8 mouse cellular contexts compared by ENCODE assay signal in the genomic region with DNA sequence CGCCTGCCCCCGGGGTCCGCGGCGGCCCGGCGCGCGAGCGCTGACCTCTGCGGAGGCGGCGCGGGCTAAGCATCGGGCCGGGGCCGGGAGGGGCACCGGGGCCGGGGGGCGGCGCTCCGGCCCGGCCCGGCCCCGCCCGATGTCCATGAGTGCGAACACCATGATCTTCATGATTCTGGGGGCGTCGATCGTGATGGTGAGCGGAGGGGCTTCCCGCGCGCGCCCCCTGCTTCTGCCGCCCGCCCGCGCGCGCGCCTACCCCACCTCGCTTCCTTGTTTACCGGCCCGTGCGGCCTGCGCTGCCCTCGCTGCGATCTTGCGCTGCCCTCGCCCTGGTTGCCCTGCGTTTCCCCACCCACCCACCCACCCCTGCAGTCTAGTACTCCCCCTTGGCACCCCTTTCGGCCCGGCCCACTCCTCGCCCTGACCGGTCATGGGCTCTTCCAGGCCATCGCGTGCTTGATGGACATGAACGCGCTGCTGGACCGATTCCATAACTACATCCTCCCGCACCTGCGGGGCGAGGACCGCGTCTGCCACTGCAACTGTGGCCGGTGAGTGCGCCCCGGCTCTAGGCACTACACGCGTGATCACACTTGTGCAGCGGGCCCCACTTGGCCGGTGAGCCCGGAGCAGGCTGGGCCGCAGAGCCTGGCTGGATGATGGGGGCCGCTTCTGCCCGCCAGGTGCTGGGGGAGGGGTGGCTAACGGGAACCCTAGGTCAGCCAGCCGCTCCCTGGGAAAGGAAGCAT. TPM values are rescaled to one million over a fixed set of nuclear protein-coding genes. Genes with fewer than 3 reads are reported as not detected.
DNase-seq lines count a peak whose midpoint lies in the region; ATAC-seq and TF ChIP-seq lines count a peak whose summit lies in the region.

No protein-coding gene starts in this region.

- peak; percentile 65 for ATAC-seq in liver, embryonic 15.5 days (ENCODE audit: insufficient read depth)
- peak; percentile 65 for ATAC-seq in neural tube, embryonic 13.5 days (ENCODE audit: low read depth)

- peak overlapping the region; percentile 73 for H3K4me3 ChIP-seq in heart, adult 2 months
- H3K4me3 ChIP-seq in kidney, adult 2 months (ENCODE audit: insufficient read depth, low read depth, low read length), result peak overlapping the region; percentile 71
- peak overlapping the region; percentile 78 for H3K4me3 ChIP-seq in liver, embryonic 15.5 days (replicated peaks)
- H3K4me3 ChIP-seq in neural tube, embryonic 13.5 days, result peak overlapping the region; percentile 68

- peak overlapping the region; percentile 94 for H3K4me2 ChIP-seq in liver, embryonic 15.5 days
- H3K4me2 ChIP-seq in neural tube, embryonic 13.5 days, result peak overlapping the region; percentile 95

- H3K4me1 ChIP-seq in heart, adult 2 months (ENCODE audit: control insufficient read depth, insufficient read depth, low read length), result no peaks in the 10 kb centered on the region
- H3K4me1 ChIP-seq in kidney, adult 2 months (ENCODE audit: control insufficient read depth, insufficient read depth, low read length), result peaks cover 4% of the 10 kb centered on the region; the same call in 1 of the 2 replicates
- peaks cover 27% of the 10 kb centered on the region for H3K4me1 ChIP-seq in liver, embryonic 15.5 days (replicated peaks)
- H3K4me1 ChIP-seq in neural tube, embryonic 13.5 days (replicated peaks), result peaks cover 45% of the 10 kb centered on the region

- no peaks in the 10 kb centered on the region for H3K36me3 ChIP-seq in heart, adult 2 months (ENCODE audit: control insufficient read depth, insufficient read depth, low read length)
- no peaks in the 10 kb centered on the region for H3K36me3 ChIP-seq in kidney, adult 2 months (ENCODE audit: control insufficient read depth, insufficient read depth, low read length)
- H3K36me3 ChIP-seq in liver, embryonic 15.5 days (replicated peaks), result peaks cover 19% of the 10 kb centered on the region
- peaks cover 49% of the 10 kb centered on the region for H3K36me3 ChIP-seq in neural tube, embryonic 13.5 days

- no peaks in the 10 kb centered on the region for H3K9me3 ChIP-seq in liver, embryonic 15.5 days (replicated peaks)
- no peaks in the 10 kb centered on the region for H3K9me3 ChIP-seq in neural tube, embryonic 13.5 days

- no peak for TF ChIP-seq POLR2A in heart, adult 2 months (IDR thresholded peaks at IDR 0.05; ENCODE audit: insufficient read depth, low read depth, low read length)
- no peak for TF ChIP-seq POLR2A in kidney, adult 2 months (IDR thresholded peaks at IDR 0.05; ENCODE audit: low read depth, low read length)

- whole genome bisulfite sequencing in heart, adult 2 months, result 2% methylated on average over 77 of the region's 79 CpGs
- WGBS in kidney, adult 2 months, result 1% methylated on average over 79 of the region's 79 CpGs
- under 1% methylated on average over 71 of the region's 79 CpGs for WGBS in liver, embryonic 15.5 days (ENCODE audit: insufficient replicate concordance)
- WGBS in neural tube, embryonic 13.5 days, result under 1% methylated on average over 41 of the region's 79 CpGs

- TF ChIP-seq CTCF in heart, adult 2 months (IDR thresholded peaks at IDR 0.05), result no peak
- no peak for TF ChIP-seq CTCF in kidney, adult 2 months (conservative IDR thresholded peaks at IDR 0.05; ENCODE audit: insufficient read depth, insufficient read length, low read depth, low read length)

- H3K79me2 ChIP-seq in heart, adult 2 months (replicated peaks; ENCODE audit: control insufficient read depth, insufficient read depth, low read length), result no peaks in the 10 kb centered on the region

- intact Hi-C loops in heart, adult 2 months (cut with DNase I), result no loop called here

- H3K27ac ChIP-seq in heart, adult 2 months, result peak overlapping the region; percentile 92
- H3K27ac ChIP-seq in kidney, adult 2 months (ENCODE audit: insufficient read depth, low read depth, low read length), result no peak overlapping the region
- peak overlapping the region; percentile 61 for H3K27ac ChIP-seq in liver, embryonic 15.5 days (replicated peaks)
- peak overlapping the region; percentile 96 for H3K27ac ChIP-seq in neural tube, embryonic 13.5 days (replicated peaks)

- no peak for TF ChIP-seq EP300 in heart, adult 2 months (IDR thresholded peaks at IDR 0.05; ENCODE audit: insufficient read depth, low read depth, low read length)

- no peaks in the 10 kb centered on the region for H3K27me3 ChIP-seq in heart, adult 2 months (ENCODE audit: control insufficient read depth, insufficient read depth, low read length)
- H3K27me3 ChIP-seq in kidney, adult 2 months (replicated peaks; ENCODE audit: control insufficient read depth, insufficient read depth, low read length), result no peaks in the 10 kb centered on the region
- 0 out of 2 replicates have a peak, but pooled peaks cover 6% of the 10 kb centered on the region for H3K27me3 ChIP-seq in liver, embryonic 15.5 days
- no peaks in the 10 kb centered on the region for H3K27me3 ChIP-seq in neural tube, embryonic 13.5 days

- DNase-seq in 3T3-L1 (ENCODE audit: low read depth, low spot score), result peak; percentile 59
- peak; percentile 38 for DNase-seq in T-cell, adult 2 months (ENCODE audit: low spot score)
- DNase-seq in cerebellum, postnatal 36 days, result peak; percentile 80
- peak in 1 of 2 experiments; percentile 60 for DNase-seq in heart, adult 2 months
- peak; percentile 44 for DNase-seq in kidney, adult 2 months
- DNase-seq in thymus, postnatal 14 days, result peak; percentile 71

- H3K9ac ChIP-seq in heart, adult 2 months (ENCODE audit: low read depth, low read length), result peak overlapping the region; percentile 45
- H3K9ac ChIP-seq in liver, embryonic 15.5 days, result peak overlapping the region; percentile 62
- peak overlapping the region; percentile 95 for H3K9ac ChIP-seq in neural tube, embryonic 13.5 days

RNA-seq across cellular contexts. Expression of a gene that starts 0.5 kb away (rescaled TPM):
- total RNA-seq in heart, adult 2 months (2021), result under 1 TPM; 0.26 to 0.32 TPM
- 0.33 and 0.59 TPM in 2 replicates for polyA plus RNA-seq in heart, adult 2 months (2012; rRNA removed)
- polyA plus RNA-seq in kidney, adult 2 months (2012; rRNA removed), result 0.67 TPM in 2 replicates
- polyA plus RNA-seq in liver, embryonic 15.5 days (2015; fragmentation: Nextera tagmentation; extraction: Ambion mirVana), result 0.08 and 0.10 TPM in 2 replicates
- 10.4 and 12.0 TPM in 2 replicates for polyA plus RNA-seq in neural tube, embryonic 13.5 days (2015; fragmentation: Nextera tagmentation; extraction: Ambion mirVana)

RNA-seq across cellular contexts. Expression of a gene that starts 25.8 kb away (rescaled TPM):
- total RNA-seq in heart, adult 2 months (2021), result 10 to 100 TPM; 42.3 to 47.7 TPM
- polyA plus RNA-seq in heart, adult 2 months (2012; rRNA removed), result 83.7 and 85.4 TPM in 2 replicates
- 130 and 145 TPM in 2 replicates for polyA plus RNA-seq in kidney, adult 2 months (2012; rRNA removed)
- 47.9 and 56.5 TPM in 2 replicates for polyA plus RNA-seq in liver, embryonic 15.5 days (2015; fragmentation: Nextera tagmentation; extraction: Ambion mirVana)
- 75.1 and 76.4 TPM in 2 replicates for polyA plus RNA-seq in neural tube, embryonic 13.5 days (2015; fragmentation: Nextera tagmentation; extraction: Ambion mirVana)

RNA-seq across cellular contexts. Expression of a gene that starts 30.5 kb away (rescaled TPM):
- total RNA-seq in heart, adult 2 months (2021), result 10 to 100 TPM; 43.6 to 51.6 TPM
- 51.7 and 60.9 TPM in 2 replicates for polyA plus RNA-seq in heart, adult 2 months (2012; rRNA removed)
- 81.9 and 101 TPM in 2 replicates for polyA plus RNA-seq in kidney, adult 2 months (2012; rRNA removed)
- polyA plus RNA-seq in liver, embryonic 15.5 days (2015; fragmentation: Nextera tagmentation; extraction: Ambion mirVana), result 52.0 and 52.4 TPM in 2 replicates
- 178 and 184 TPM in 2 replicates for polyA plus RNA-seq in neural tube, embryonic 13.5 days (2015; fragmentation: Nextera tagmentation; extraction: Ambion mirVana)

RNA-seq across cellular contexts. Expression of a gene that starts 39.4 kb away (rescaled TPM):
- total RNA-seq in heart, adult 2 months (2021), result 1 to 10 TPM; 6.4 to 9.8 TPM
- polyA plus RNA-seq in heart, adult 2 months (2012; rRNA removed), result 14.4 and 21.7 TPM in 2 replicates
- polyA plus RNA-seq in kidney, adult 2 months (2012; rRNA removed), result 21.8 and 27.2 TPM in 2 replicates
- 0.33 and 0.54 TPM in 2 replicates for polyA plus RNA-seq in liver, embryonic 15.5 days (2015; fragmentation: Nextera tagmentation; extraction: Ambion mirVana)
- 23.0 and 23.4 TPM in 2 replicates for polyA plus RNA-seq in neural tube, embryonic 13.5 days (2015; fragmentation: Nextera tagmentation; extraction: Ambion mirVana)

RNA-seq across cellular contexts. Expression of a gene that starts 41.0 kb away (rescaled TPM):
- total RNA-seq in heart, adult 2 months (2021), result 1 to 10 TPM; 1.2 to 1.5 TPM
- polyA plus RNA-seq in heart, adult 2 months (2012; rRNA removed), result 3.5 and 3.9 TPM in 2 replicates
- polyA plus RNA-seq in kidney, adult 2 months (2012; rRNA removed), result 9.8 and 10.6 TPM in 2 replicates
- polyA plus RNA-seq in liver, embryonic 15.5 days (2015; fragmentation: Nextera tagmentation; extraction: Ambion mirVana), result 0.24 and 0.48 TPM in 2 replicates
- polyA plus RNA-seq in neural tube, embryonic 13.5 days (2015; fragmentation: Nextera tagmentation; extraction: Ambion mirVana), result 10.5 and 16.5 TPM in 2 replicates

Comparison
In these comparisons a context has a peak if more than half of its experiments do, and no peak if none do; other contexts are left out.
1. H3K9ac ChIP-seq: peak in every context shown above with its lines; median percentile 95 in neural tube, embryonic 13.5 days; 62 in liver, embryonic 15.5 days; 45 in heart, adult 2 months.